Mouse (Mus musculus) left cerebral cortex, adult 8-10 months (tissue): ENCODE data around the gene Slc32a1. TPM values are rescaled to one million over a fixed set of nuclear protein-coding genes. Genes with fewer than 3 reads are reported as not detected.

Experiments used
- DNase-seq, 2 experiments: peaks; one replicate each; pipeline ENCODE4 v3.0.0; 2022; ENCODE audit warnings: low spot score in 2 of 2
- microRNA-seq, 2 experiments: library from miRNA; unstranded; fragments of <30 nt; microRNA quantifications; one replicate each; pipeline ENCODE4 v1.2.0; 2022
- total RNA-seq, 4 experiments: library from RNA; stranded (reverse); gene quantifications; 2 replicates each; pipeline ENCODE4 v1.2.4; 2022

The Slc32a1 gene
- total RNA-seq, 4 experiments from 2014 or later, result 130 to 145 (median 137) TPM

- no peak for DNase-seq
Observed at GRCm38 (mm10) chr2:158659346-158659745, 48.8 kb downstream of the Slc32a1 start.

DNA sequence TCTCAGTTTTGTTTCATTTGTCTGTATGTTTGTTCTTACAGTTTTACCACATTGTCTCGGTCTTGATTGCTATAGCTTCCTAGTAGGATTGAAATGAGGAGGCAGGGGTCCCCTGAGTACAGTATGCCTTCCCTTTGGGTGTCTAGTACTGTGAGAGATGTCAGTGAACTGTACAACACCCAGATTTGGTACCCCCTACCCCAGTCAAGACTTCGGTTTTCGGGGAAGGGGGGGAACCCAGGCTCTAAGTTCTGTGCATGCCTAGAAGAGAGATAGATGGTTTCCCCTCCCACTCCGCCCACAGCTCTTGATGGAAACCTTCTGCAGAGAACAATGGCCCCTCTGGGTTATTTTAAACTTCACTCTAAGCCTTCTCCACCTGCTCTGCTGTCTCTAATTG, 54.5 kb downstream of the Slc32a1 start, which contains the start of gene Ppp1r16b:
Ppp1r16b (plus strand) TSS at position 301 of the 400 bp plus-strand sequence.
- DNase-seq, result no peak

Small RNAs within 50 kb of the gene (microRNA-seq; reads per million reads assigned to microRNA genes)
- 4.4 to 4.9 reads per million in 2 experiments for gene Mir3474

Other genes with a start within 250 kb of the Slc32a1 start
- 100 to 1,000 TPM; 574 to 680 (median 623) TPM for gene Snhg11, start 235.1 kb upstream of the Slc32a1 start, total RNA-seq
- gene Ralgapb, start 200.9 kb upstream of the Slc32a1 start, total RNA-seq, result 100 to 1,000 TPM in 3 of 4 experiments, 10 to 100 TPM in 1; 97.6 to 110 (median 106) TPM
- not detected for gene Adig, start 108.2 kb upstream of the Slc32a1 start, total RNA-seq
- gene Arhgap40, start 98.0 kb upstream of the Slc32a1 start, total RNA-seq, result under 1 TPM in 1 of 4 experiments, not detected in 3; 0.54 TPM
- gene Actr5, start 14.1 kb downstream of the Slc32a1 start, total RNA-seq, result 10 to 100 TPM; 10.4 to 14.3 (median 12.4) TPM
- gene Ppp1r16b, start 54.6 kb downstream of the Slc32a1 start, total RNA-seq, result 100 to 1,000 TPM; 130 to 163 (median 146) TPM
- 1 to 10 TPM; 1.2 to 2.5 (median 1.3) TPM for gene Fam83d, start 157.3 kb downstream of the Slc32a1 start, total RNA-seq
- 10 to 100 TPM; 18.5 to 24.0 (median 20.4) TPM for gene Dhx35, start 184.0 kb downstream of the Slc32a1 start, total RNA-seq